Mouse (Mus musculus) liver, embryonic 16.5 days (tissue): Measurements from ENCODE around the gene Clptm1. TPM values are rescaled to one million over a fixed set of nuclear protein-coding genes. Genes with fewer than 3 reads are reported as not detected.

Experiments used
- ATAC-seq: fragments of 200-750 bp; cut with Nextera tagmentation; 2 replicates; pipeline ENCODE4 v1.8.0; 2017; ENCODE audit warnings: low read depth, mild to moderate bottlenecking, moderate number of reproducible peaks, moderate library complexity
- H3K27ac ChIP-seq: fragments of 300-500 bp; sonication (generic); 2 replicates; pipeline ENCODE4 v1.5.1; 2014; ENCODE audit warnings: mild to moderate bottlenecking, low read length
- H3K27me3 ChIP-seq: fragments of 300-500 bp; sonication (generic); 2 replicates; pipeline ENCODE4 v1.6.1; 2014; ENCODE audit warnings: low read depth, low read length, mixed read lengths; ENCODE audit not compliant: control insufficient read depth, insufficient read depth
- H3K36me3 ChIP-seq: fragments of 300-500 bp; sonication (generic); 2 replicates; pipeline ENCODE4 v1.6.1; 2014; ENCODE audit warnings: mild to moderate bottlenecking; ENCODE audit not compliant: control insufficient read depth, insufficient read depth
- H3K4me1 ChIP-seq: fragments of 300-500 bp; sonication (generic); 2 replicates; pipeline ENCODE4 v1.6.1; 2014; ENCODE audit warnings: low read depth, low read length, mixed read lengths; ENCODE audit not compliant: control insufficient read depth
- H3K4me2 ChIP-seq: fragments of 300-500 bp; sonication (generic); 2 replicates; pipeline ENCODE4 v1.6.1; 2014; ENCODE audit warnings: low read depth, low read length, mixed read lengths
- H3K4me3 ChIP-seq: fragments of 300-500 bp; sonication (generic); 2 replicates; pipeline ENCODE4 v1.5.1; 2014; ENCODE audit warnings: low read depth, mild to moderate bottlenecking, low read length
- H3K9ac ChIP-seq: fragments of 300-500 bp; sonication (generic); 2 replicates; pipeline ENCODE4 v1.6.1; 2014; ENCODE audit warnings: low read depth, low read length
- H3K9me3 ChIP-seq: fragments of 300-500 bp; sonication (generic); replicated peaks from 2 replicates; pipeline ENCODE4 v1.6.1; 2016; ENCODE audit warnings: low read length; ENCODE audit not compliant: control insufficient read depth
- WGBS: fragments of 180-500 bp; shearing (Covaris S2); extraction: QIAGEN DNeasy Blood & Tissue Kit; methylation state at CpG from one replicate; pipeline ENCODE4 v1.1.7; 2014; ENCODE audit not compliant: insufficient replicate concordance; 5-methylcytosine and 5-hydroxymethylcytosine counted together
- polyA plus RNA-seq: library from polyadenylated mRNA; unstranded; fragments of >200 nt; fragmentation: Nextera tagmentation; extraction: Ambion mirVana; gene quantifications from 2 replicates; pipeline ENCODE4 v1.2.1, GENCODE M21; 2015

Clptm1 gene
- polyA plus RNA-seq, result 36.2 and 42.7 TPM in 2 replicates

- no peaks in the 10 kb centered on the region for H3K27me3 ChIP-seq
- H3K4me3 ChIP-seq, result peak within 1 kb of the TSS; percentile 98
- peak within 1 kb of the TSS; percentile 97 for H3K9ac ChIP-seq
- WGBS, result under 1% methylated on average over 53 of the region's 63 CpGs
- peak within 1 kb of the TSS; percentile 87 for H3K4me2 ChIP-seq
- ATAC-seq, result peak; percentile 89
- H3K9me3 ChIP-seq, result no peaks in the 10 kb centered on the region
- peak within 1 kb of the TSS; percentile 95 for H3K27ac ChIP-seq
- H3K4me1 ChIP-seq, result peaks cover 31% of the 10 kb centered on the region
- 0 out of 2 replicates have a peak, but pooled peaks cover 2% of the 10 kb centered on the region for H3K36me3 ChIP-seq
These were observed at the start of gene Clptm1 for GRCm38 (mm10) chr7:19664955-19665841. Gene Clptm1, minus strand, starts transcription at chr7:19665033.

GRCm38 (mm10) chr7:19713598-19713997, 48.8 kb upstream of the Clptm1 start:
- Histone ChIP-seq H3K4me2 (no peak overlapping the region), H3K4me3 (no peak overlapping the region), H3K4me1 (peaks cover 24% of the 10 kb centered on the region), H3K27ac (no peak overlapping the region), H3K9ac (no peak overlapping the region), H3K36me3 (peaks cover 32% of the 10 kb centered on the region), H3K27me3 (no peaks in the 10 kb centered on the region), H3K9me3 (no peaks in the 10 kb centered on the region)
- no peak for ATAC-seq
- 71% methylated on average over 9 of the region's 9 CpGs for WGBS

- Histone ChIP-seq H3K4me2 (no peak overlapping the region), H3K9ac (no peak overlapping the region), H3K36me3 (peaks cover 32% of the 10 kb centered on the region)
These were observed 48.4 kb upstream of the Clptm1 start for GRCm38 (mm10) chr7:19713196-19713595.

DNA sequence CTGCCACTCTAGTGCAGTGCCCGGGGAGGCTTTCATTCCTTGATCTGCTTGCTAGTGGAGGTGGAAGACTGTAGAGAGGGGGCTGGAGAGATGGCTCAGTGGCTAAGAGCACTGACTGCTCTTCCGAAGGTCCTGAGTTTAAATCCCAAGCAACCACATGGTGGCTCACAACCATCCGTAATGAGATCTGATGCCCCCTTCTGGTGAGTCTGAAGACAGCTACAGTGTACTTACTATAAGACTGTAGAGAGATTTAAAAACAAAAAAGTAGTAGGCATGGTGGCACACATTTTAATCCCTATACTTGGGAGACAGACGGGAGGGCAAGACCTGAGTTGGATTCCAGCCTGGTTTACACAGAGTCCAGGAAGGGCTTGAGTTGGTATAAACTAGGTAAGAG, 47.6 kb upstream of the Clptm1 start:
- Histone ChIP-seq H3K4me3 (no peak overlapping the region), H3K4me1 (peaks cover 24% of the 10 kb centered on the region), H3K4me2 (no peak overlapping the region), H3K9me3 (no peaks in the 10 kb centered on the region), H3K27me3 (no peaks in the 10 kb centered on the region), H3K27ac (no peak overlapping the region), H3K36me3 (peaks cover 32% of the 10 kb centered on the region), H3K9ac (no peak overlapping the region)
- WGBS, result 71% methylated on average over 4 of the region's 4 CpGs
- ATAC-seq, result no peak

More at GRCm38 (mm10) chr7:19713196-19713595, 48.4 kb upstream of the Clptm1 start:
- 40% methylated on average over 4 of the region's 4 CpGs for WGBS
- Histone ChIP-seq H3K9me3 (no peaks in the 10 kb centered on the region), H3K4me3 (no peak overlapping the region), H3K27me3 (no peaks in the 10 kb centered on the region), H3K27ac (no peak overlapping the region), H3K4me1 (peaks cover 24% of the 10 kb centered on the region)
- no peak for ATAC-seq

DNA sequence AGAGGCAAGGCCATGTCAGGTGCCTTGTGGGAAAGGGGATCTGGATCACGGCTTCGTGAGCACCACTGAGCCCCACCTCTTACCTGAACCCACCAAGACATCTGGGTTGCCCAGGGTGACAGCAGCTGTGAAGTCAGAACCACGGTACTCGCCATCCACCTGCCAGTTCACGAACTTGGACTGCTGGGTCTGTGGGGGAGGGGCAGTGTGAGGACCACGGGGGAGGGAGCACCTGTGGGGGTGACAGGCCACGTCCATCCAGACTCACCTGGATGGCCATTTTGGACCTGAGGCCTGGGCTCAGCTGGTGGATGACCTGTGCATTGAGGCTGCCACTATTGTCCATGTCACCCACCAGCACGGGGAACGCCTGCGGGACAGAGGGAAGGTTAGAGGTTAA, 45.8 kb upstream of the Clptm1 start:
- H3K36me3 ChIP-seq, result peaks cover 32% of the 10 kb centered on the region
- no peak for ATAC-seq
- 73% methylated on average over 10 of the region's 10 CpGs for WGBS

GRCm38 (mm10) chr7:19705271-19705670, 40.4 kb upstream of the Clptm1 start:
- H3K4me2 ChIP-seq, result no peak overlapping the region
- peaks cover 18% of the 10 kb centered on the region for H3K4me1 ChIP-seq
- no peak for ATAC-seq
- H3K9me3 ChIP-seq, result no peaks in the 10 kb centered on the region
- peaks cover 7% of the 10 kb centered on the region for H3K36me3 ChIP-seq
- H3K4me3 ChIP-seq, result no peak overlapping the region
- no peak overlapping the region for H3K27ac ChIP-seq
- H3K9ac ChIP-seq, result no peak overlapping the region
- WGBS, result 83% methylated on average over 7 of the region's 7 CpGs
- H3K27me3 ChIP-seq, result no peaks in the 10 kb centered on the region

More for the DNA sequence above, 45.8 kb upstream of the Clptm1 start:
- Histone ChIP-seq H3K9me3 (no peaks in the 10 kb centered on the region), H3K27me3 (no peaks in the 10 kb centered on the region), H3K4me3 (no peak overlapping the region), H3K4me1 (peaks cover 16% of the 10 kb centered on the region), H3K9ac (no peak overlapping the region), H3K4me2 (no peak overlapping the region), H3K27ac (no peak overlapping the region)

- 77% methylated on average over 4 of the region's 4 CpGs for WGBS
- ATAC-seq, result no peak
- H3K36me3 ChIP-seq, result peaks cover 7% of the 10 kb centered on the region
These were observed 39.6 kb upstream of the Clptm1 start for GRCm38 (mm10) chr7:19704475-19704874.

GRCm38 (mm10) chr7:19702859-19703555, 38.2 kb upstream of the Clptm1 start:
- H3K36me3 ChIP-seq, result no peaks in the 10 kb centered on the region; the same call in 1 of the 2 replicates
- no peaks in the 10 kb centered on the region for H3K9me3 ChIP-seq
- H3K4me2 ChIP-seq, result no peak overlapping the region
- no peak overlapping the region for H3K27ac ChIP-seq
- no peak overlapping the region for H3K4me3 ChIP-seq
- WGBS, result 71% methylated on average over 16 of the region's 16 CpGs
- no peak for ATAC-seq
- no peaks in the 10 kb centered on the region for H3K27me3 ChIP-seq
- H3K4me1 ChIP-seq, result peaks cover 31% of the 10 kb centered on the region
- H3K9ac ChIP-seq, result no peak overlapping the region

More at GRCm38 (mm10) chr7:19704475-19704874, 39.6 kb upstream of the Clptm1 start:
- Histone ChIP-seq H3K4me2 (no peak overlapping the region), H3K27ac (no peak overlapping the region), H3K4me3 (no peak overlapping the region), H3K4me1 (peaks cover 26% of the 10 kb centered on the region), H3K9ac (no peak overlapping the region), H3K9me3 (no peaks in the 10 kb centered on the region), H3K27me3 (no peaks in the 10 kb centered on the region)
